ENCODE assay signal across 10 mouse cellular contexts in the genomic region with DNA sequence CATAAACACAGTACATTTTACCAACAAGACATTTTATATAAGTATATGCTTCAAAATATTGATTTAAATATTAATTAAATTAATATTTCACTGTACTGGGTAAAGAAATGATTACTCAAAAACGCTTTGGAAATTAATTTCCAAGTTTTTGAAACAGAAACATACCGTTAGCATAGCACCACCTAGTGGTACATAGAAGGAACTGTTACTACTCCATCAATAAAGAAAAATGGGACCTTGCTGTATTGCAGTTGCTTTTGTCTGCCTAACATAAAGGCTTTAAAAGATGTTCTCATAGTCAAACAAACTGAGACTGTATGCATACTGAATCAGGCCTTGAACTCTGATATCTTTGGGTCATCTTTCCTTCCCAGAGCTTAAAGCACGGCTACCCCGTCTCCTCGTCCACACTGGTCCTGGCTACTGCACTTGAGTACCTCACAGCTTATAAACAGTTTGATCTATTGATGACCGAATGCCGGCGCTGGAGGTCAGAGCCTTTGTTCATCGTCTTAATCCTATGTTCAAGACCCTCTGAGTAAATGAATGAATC. TPM values are rescaled to one million over a fixed set of nuclear protein-coding genes. Genes with fewer than 3 reads are reported as not detected.
A peak's percentile ranks its signal among the peaks of the same experiment; 100 is the strongest.
DNase-seq lines count a peak whose midpoint lies in the region; ATAC-seq and TF ChIP-seq lines count a peak whose summit lies in the region.
"Had no signal": no experiment of that assay in that cellular context is flagged by ENCODE, and none has a peak within 500 bp of the region (broad histone marks: within the 10 kb centered on the region; RNA-seq: fewer than 3 reads in every experiment).

No protein-coding gene starts in this region.

- intact Hi-C loops in left cerebral cortex, postnatal 36 days (cut with DNase I) = loop anchor here (2.0 to 5.0 kb wide), 2 partner anchors 507 to 597 kb away; no protein-coding TSS in a partner anchor

- H3K27ac ChIP-seq in embryonic facial prominence, embryonic 11.5 days (replicated peaks; ENCODE audit: low read depth, low read length) = no peak overlapping the region
- no peak overlapping the region for H3K27ac ChIP-seq in embryonic facial prominence, embryonic 10.5 days (replicated peaks)
- no peak overlapping the region for H3K27ac ChIP-seq in lung, embryonic 14.5 days (ENCODE audit: low read depth)
- H3K27ac ChIP-seq: hindbrain, embryonic 15.5 days; neural tube, embryonic 12.5 days had no signal

- H3K4me1 ChIP-seq in embryonic facial prominence, embryonic 11.5 days (ENCODE audit: control insufficient read depth, insufficient read depth, low read length) = no peaks in the 10 kb centered on the region
- peaks cover 10% of the 10 kb centered on the region for H3K4me1 ChIP-seq in embryonic facial prominence, embryonic 10.5 days
- H3K4me1 ChIP-seq in lung, embryonic 14.5 days (ENCODE audit: insufficient read depth) = peaks cover 2% of the 10 kb centered on the region; the same call in 1 of the 2 replicates

- WGBS in embryonic facial prominence, embryonic 11.5 days = 70% methylated on average over 9 of the region's 9 CpGs
- 70% methylated on average over 9 of the region's 9 CpGs for WGBS in embryonic facial prominence, embryonic 10.5 days
- WGBS in lung, embryonic 14.5 days = 53% methylated on average over 9 of the region's 9 CpGs

- DNase-seq in embryonic facial prominence, embryonic 11.5 days (ENCODE audit: low spot score) = peak; percentile 61
- no peak for DNase-seq in embryonic facial prominence, embryonic 10.5 days (ENCODE audit: low spot score)
- peak; percentile 79 for DNase-seq in lung, embryonic 14.5 days
- DNase-seq in lung, postnatal 25 days (ENCODE audit: low spot score) = no peak
- peak; percentile 75 for DNase-seq in retina, embryonic 14.5 days (ENCODE audit: low spot score)
- no peak for DNase-seq in adrenal gland, postnatal 14 days
- DNase-seq in left cerebral cortex, postnatal 36 days (ENCODE audit: low spot score in 2 of 2) = no peak

- no peak overlapping the region for H3K4me2 ChIP-seq in embryonic facial prominence, embryonic 11.5 days (ENCODE audit: low read depth, low read length)
- no peak overlapping the region for H3K4me2 ChIP-seq in lung, embryonic 14.5 days
- H3K4me2 ChIP-seq: hindbrain, embryonic 15.5 days; neural tube, embryonic 12.5 days had no signal

- no peaks in the 10 kb centered on the region for H3K9me3 ChIP-seq in embryonic facial prominence, embryonic 11.5 days (replicated peaks; ENCODE audit: control insufficient read depth, low read length)
- H3K9me3 ChIP-seq in embryonic facial prominence, embryonic 10.5 days = no peaks in the 10 kb centered on the region; the same call in 1 of the 2 replicates
- no peaks in the 10 kb centered on the region for H3K9me3 ChIP-seq in lung, embryonic 14.5 days (ENCODE audit: low read depth, low read length)
- H3K9me3 ChIP-seq: hindbrain, embryonic 15.5 days; neural tube, embryonic 12.5 days had no signal

- no peak overlapping the region for H3K9ac ChIP-seq in embryonic facial prominence, embryonic 11.5 days (replicated peaks; ENCODE audit: low read length)
- H3K9ac ChIP-seq in lung, embryonic 14.5 days = no peak overlapping the region
- H3K9ac ChIP-seq: hindbrain, embryonic 15.5 days; neural tube, embryonic 12.5 days had no signal

- TF ChIP-seq CTCF in lung, embryonic 14.5 days (IDR thresholded peaks at IDR 0.05; ENCODE audit: low read depth) = peak; percentile 74

- no peak overlapping the region for H3K4me3 ChIP-seq in embryonic facial prominence, embryonic 11.5 days (ENCODE audit: low read depth, low read length)
- no peak overlapping the region for H3K4me3 ChIP-seq in embryonic facial prominence, embryonic 10.5 days
- no peak overlapping the region for H3K4me3 ChIP-seq in lung, embryonic 14.5 days (ENCODE audit: low read depth, low read length)
- H3K4me3 ChIP-seq: hindbrain, embryonic 15.5 days; neural tube, embryonic 12.5 days had no signal

- H3K36me3 ChIP-seq in embryonic facial prominence, embryonic 11.5 days (replicated peaks; ENCODE audit: control insufficient read depth, insufficient read depth, low read depth, low read length) = peaks cover 7% of the 10 kb centered on the region
- peaks cover 49% of the 10 kb centered on the region for H3K36me3 ChIP-seq in embryonic facial prominence, embryonic 10.5 days (replicated peaks)
- H3K36me3 ChIP-seq in lung, embryonic 14.5 days (ENCODE audit: insufficient read depth) = peaks cover 42% of the 10 kb centered on the region

- H3K27me3 ChIP-seq in embryonic facial prominence, embryonic 11.5 days (ENCODE audit: control insufficient read depth, insufficient read depth, low read length) = no peaks in the 10 kb centered on the region
- H3K27me3 ChIP-seq in embryonic facial prominence, embryonic 10.5 days (replicated peaks; ENCODE audit: low read depth, poor library complexity, severe bottlenecking) = no peaks in the 10 kb centered on the region
- no peaks in the 10 kb centered on the region for H3K27me3 ChIP-seq in lung, embryonic 14.5 days (ENCODE audit: insufficient read depth, low read length)
- H3K27me3 ChIP-seq: hindbrain, embryonic 15.5 days; neural tube, embryonic 12.5 days had no signal

- no peak for ATAC-seq in embryonic facial prominence, embryonic 11.5 days (replicated peaks; ENCODE audit: insufficient number of reproducible peaks, low FRiP score, low TSS enrichment, low read depth)
- no peak for ATAC-seq in lung, embryonic 14.5 days (ENCODE audit: insufficient read depth)
- 0 out of 2 replicates have a peak, but pooled peaks have one; percentile 23 for ATAC-seq in common myeloid progenitor, adult 5-6 weeks (replicated peaks; ENCODE audit: low read depth, poor library complexity, severe bottlenecking)

RNA-seq across cellular contexts. Expression of gene Ostc, which starts 15.1 kb away (rescaled TPM):
- polyA plus RNA-seq in embryonic facial prominence, embryonic 11.5 days (2014; fragmentation: Nextera tagmentation; extraction: Ambion mirVana) = 385 and 403 TPM in 2 replicates
- polyA plus RNA-seq in embryonic facial prominence, embryonic 10.5 days (2016; fragmentation: Nextera tagmentation; extraction: Ambion mirVana) = 314 TPM in 2 replicates
- 401 and 409 TPM in 2 replicates for polyA plus RNA-seq in lung, embryonic 14.5 days (2014; fragmentation: Nextera tagmentation; extraction: Ambion mirVana)
- total RNA-seq in common myeloid progenitor, adult 5-6 weeks (2017) = 140 and 175 TPM in 2 replicates
- 94.0 and 97.0 TPM in 2 replicates for total RNA-seq in adrenal gland, postnatal 14 days (2021)
- 10 to 100 TPM; 56.0 to 59.1 TPM for total RNA-seq in left cerebral cortex, postnatal 36 days (2021)

RNA-seq across cellular contexts. Expression of gene Rpl34, which starts 36.1 kb away (rescaled TPM):
- polyA plus RNA-seq in embryonic facial prominence, embryonic 11.5 days (2014; fragmentation: Nextera tagmentation; extraction: Ambion mirVana) = 760 and 837 TPM in 2 replicates
- 961 and 964 TPM in 2 replicates for polyA plus RNA-seq in embryonic facial prominence, embryonic 10.5 days (2016; fragmentation: Nextera tagmentation; extraction: Ambion mirVana)
- polyA plus RNA-seq in lung, embryonic 14.5 days (2014; fragmentation: Nextera tagmentation; extraction: Ambion mirVana) = 1,090 and 1,134 TPM in 2 replicates
- total RNA-seq in common myeloid progenitor, adult 5-6 weeks (2017) = 2,934 and 3,618 TPM in 2 replicates
- 654 and 801 TPM in 2 replicates for total RNA-seq in adrenal gland, postnatal 14 days (2021)
- total RNA-seq in left cerebral cortex, postnatal 36 days (2021) = 100 to 1,000 TPM; 305 to 329 TPM

Comparison
In these comparisons a context has a peak if more than half of its experiments do, and no peak if none do; other contexts are left out.
1. DNase-seq: peak in embryonic facial prominence, embryonic 11.5 days (single experiment), lung, embryonic 14.5 days (single experiment) and retina, embryonic 14.5 days (single experiment); none in embryonic facial prominence, embryonic 10.5 days (single experiment), lung, postnatal 25 days (single experiment), adrenal gland, postnatal 14 days (single experiment) and left cerebral cortex, postnatal 36 days (0 of 2).